In the genomic region with DNA sequence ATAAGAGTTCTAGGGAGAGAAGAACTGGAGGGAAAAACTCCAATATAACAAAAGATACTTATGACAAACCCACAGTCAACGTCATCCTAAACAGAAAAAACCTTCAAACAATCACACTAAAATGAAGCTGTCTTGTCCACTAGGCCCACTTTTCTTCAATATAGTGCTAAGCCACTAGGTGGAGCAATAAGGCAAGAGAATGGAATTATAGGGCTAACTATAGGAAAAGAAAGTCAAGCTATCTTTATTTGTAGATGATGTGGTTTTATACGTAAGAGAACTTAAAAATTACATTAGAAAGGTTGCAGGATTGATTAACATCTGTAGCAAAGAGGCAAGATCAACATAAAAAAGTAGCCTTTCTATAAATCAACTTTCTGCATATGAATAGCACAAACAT, we compare ENCODE assay signal across 9 mouse cellular contexts.
DNase-seq lines count a peak whose midpoint lies in the region; ATAC-seq and TF ChIP-seq lines count a peak whose summit lies in the region.
"Had no signal": no experiment of that assay in that cellular context is flagged by ENCODE, and none has a peak within 500 bp of the region (broad histone marks: within the 10 kb centered on the region; RNA-seq: fewer than 3 reads in every experiment).

No protein-coding gene starts in this region.

- H3K36me3 ChIP-seq in kidney, embryonic 14.5 days (ENCODE audit: control insufficient read depth, insufficient read depth, low read length): no peaks in the 10 kb centered on the region
- no peaks in the 10 kb centered on the region for H3K36me3 ChIP-seq in ES-E14 (ENCODE audit: control insufficient read depth, insufficient read depth, low read length, poor library complexity, severe bottlenecking)
- no peaks in the 10 kb centered on the region for H3K36me3 ChIP-seq in stomach, postnatal 0 days (ENCODE audit: control insufficient read depth, insufficient read depth, low read length)

- no peak overlapping the region for H3K27ac ChIP-seq in kidney, embryonic 14.5 days (ENCODE audit: low read depth, low read length)
- no peak overlapping the region for H3K27ac ChIP-seq in ES-E14 (ENCODE audit: insufficient read depth, low read depth, low read length, poor library complexity, severe bottlenecking)
- no peak overlapping the region for H3K27ac ChIP-seq in stomach, postnatal 0 days (replicated peaks)

- 25% methylated on average over 2 of the region's 2 CpGs for whole genome bisulfite sequencing in kidney, embryonic 14.5 days
- WGBS in stomach, postnatal 0 days: 4% methylated on average over 2 of the region's 2 CpGs

- H3K27me3 ChIP-seq in kidney, embryonic 14.5 days (ENCODE audit: control insufficient read depth, insufficient read depth, low read length): no peaks in the 10 kb centered on the region
- H3K27me3 ChIP-seq in stomach, postnatal 0 days (ENCODE audit: control insufficient read depth, insufficient read depth, low read length): no peaks in the 10 kb centered on the region

- H3K4me3 ChIP-seq in kidney, embryonic 14.5 days (ENCODE audit: low read length): no peak overlapping the region
- no peak overlapping the region for H3K4me3 ChIP-seq in ES-E14 (ENCODE audit: insufficient read depth in 1 of 2, low read depth in 1 of 2, low read length in 2 of 2, poor library complexity in 1 of 2, severe bottlenecking in 1 of 2)
- H3K4me3 ChIP-seq in stomach, postnatal 0 days (ENCODE audit: low read depth, low read length): no peak overlapping the region
- H3K4me3 ChIP-seq: erythroblast, embryonic 14.5 days had no signal

- no peak for ATAC-seq in kidney, embryonic 14.5 days (ENCODE audit: low FRiP score, low TSS enrichment)
- no peak for ATAC-seq in stomach, postnatal 0 days (ENCODE audit: low FRiP score, low TSS enrichment)

- no peaks in the 10 kb centered on the region for H3K9me3 ChIP-seq in kidney, embryonic 14.5 days (ENCODE audit: control insufficient read depth, low read length)
- H3K9me3 ChIP-seq in ES-E14 (ENCODE audit: control insufficient read depth, insufficient read depth, low read depth, low read length): no peaks in the 10 kb centered on the region
- H3K9me3 ChIP-seq in stomach, postnatal 0 days (ENCODE audit: control insufficient read depth, low read length): no peaks in the 10 kb centered on the region

- no peak for TF ChIP-seq EP300 in stomach, postnatal 0 days (optimal IDR thresholded peaks at IDR 0.05)

- TF ChIP-seq CTCF in stomach, postnatal 0 days (IDR thresholded peaks at IDR 0.05; ENCODE audit: low read depth): peak; percentile 90

- no peak overlapping the region for H3K4me2 ChIP-seq in kidney, embryonic 14.5 days (replicated peaks; ENCODE audit: low read depth, low read length)
- H3K4me2 ChIP-seq in stomach, postnatal 0 days (replicated peaks; ENCODE audit: low read depth): no peak overlapping the region

- DNase-seq in adrenal gland, postnatal 10 days: peak; percentile 13
- no peak for DNase-seq in adrenal gland, adult 8-10 months
- DNase-seq in kidney, postnatal 14 days: peak; percentile 10
- peak; percentile 25 for DNase-seq in ES-E14 (ENCODE audit: low read depth, low spot score)
- DNase-seq in fibroblast of lung, adult 2 months (ENCODE audit: low read depth): peak; percentile 2
- no peak for DNase-seq in stomach, postnatal 0 days (ENCODE audit: low spot score)
- no peak for DNase-seq in thymus, postnatal 0 days (ENCODE audit: low spot score)

- in situ Hi-C loops in ES-E14 (cut with MboI; ENCODE audit: low sequenced_read_pairs in 2 of 2, unreplicated experiment in 2 of 2): no loop called here

- no peaks in the 10 kb centered on the region for H3K4me1 ChIP-seq in kidney, embryonic 14.5 days (ENCODE audit: control insufficient read depth, insufficient read depth, low read length)
- H3K4me1 ChIP-seq in ES-E14 (ENCODE audit: control insufficient read depth in 2 of 2, insufficient read depth in 2 of 2, low read length in 2 of 2, poor library complexity in 1 of 2): no peaks in the 10 kb centered on the region
- H3K4me1 ChIP-seq in stomach, postnatal 0 days (replicated peaks; ENCODE audit: control insufficient read depth, insufficient read depth): no peaks in the 10 kb centered on the region

- H3K9ac ChIP-seq in kidney, embryonic 14.5 days (ENCODE audit: low read depth, low read length): no peak overlapping the region
- H3K9ac ChIP-seq in ES-E14 (ENCODE audit: insufficient read depth, low read depth, low read length, poor library complexity, severe bottlenecking): no peak overlapping the region
- no peak overlapping the region for H3K9ac ChIP-seq in stomach, postnatal 0 days (ENCODE audit: low read length)

TF ChIP-seq in ES-E14, 5 proteins besides CTCF, POLR2A, EP300 and RAD21:
- TF ChIP-seq ZNF384 (IDR thresholded peaks at IDR 0.05; ENCODE audit: low read depth, low read length) (no peak), HCFC1 (IDR thresholded peaks at IDR 0.05; ENCODE audit: borderline replicate concordance, insufficient read depth, low read length) (no peak), ZC3H11A (IDR thresholded peaks at IDR 0.05; ENCODE audit: borderline replicate concordance, low read depth, low read length) (peak; percentile 34; the same call in 1 of the 2 replicates)

Comparison
In these comparisons a context has a peak if more than half of its experiments do, and no peak if none do; other contexts are left out.
1. DNase-seq: peak in adrenal gland, postnatal 10 days (single experiment), kidney, postnatal 14 days (single experiment), ES-E14 (single experiment) and fibroblast of lung, adult 2 months (single experiment); none in adrenal gland, adult 8-10 months (single experiment), stomach, postnatal 0 days (single experiment) and thymus, postnatal 0 days (single experiment).